Mouse (Mus musculus) embryonic facial prominence, embryonic 11.5 days (tissue): Measurements from ENCODE around the gene Bloc1s3. TPM values are rescaled to one million over a fixed set of nuclear protein-coding genes. Genes with fewer than 3 reads are reported as not detected.

Experiments
- ATAC-seq: fragments of 200-750 bp; cut with Nextera tagmentation; replicated peaks from 2 replicates; pipeline ENCODE4 v1.8.0; 2017; ENCODE audit warnings: low read depth; ENCODE audit not compliant: insufficient number of reproducible peaks, low FRiP score, low TSS enrichment
- DNase-seq: peaks from one replicate; pipeline ENCODE4 v3.0.0-alpha.2; 2015; ENCODE audit warnings: low spot score
- H3K27ac ChIP-seq: fragments of 300-500 bp; sonication (generic); replicated peaks from 2 replicates; pipeline ENCODE4 v1.5.1; 2014; ENCODE audit warnings: mild to moderate bottlenecking, low read depth, low read length, control low read depth
- H3K27me3 ChIP-seq: fragments of 300-500 bp; sonication (generic); 2 replicates; pipeline ENCODE4 v1.6.1; 2014; ENCODE audit warnings: mild to moderate bottlenecking, low read length, moderate library complexity, mixed read lengths; ENCODE audit not compliant: control insufficient read depth, insufficient read depth
- H3K36me3 ChIP-seq: fragments of 300-500 bp; sonication (generic); replicated peaks from 2 replicates; pipeline ENCODE4 v1.6.1; 2014; ENCODE audit warnings: low read depth, mild to moderate bottlenecking, low read length, moderate library complexity, mixed read lengths; ENCODE audit not compliant: control insufficient read depth, insufficient read depth
- H3K4me1 ChIP-seq: fragments of 300-500 bp; sonication (generic); 2 replicates; pipeline ENCODE4 v1.6.1; 2014; ENCODE audit warnings: low read length, mixed read lengths; ENCODE audit not compliant: control insufficient read depth, insufficient read depth
- H3K4me2 ChIP-seq: fragments of 300-500 bp; sonication (generic); 2 replicates; pipeline ENCODE4 v1.6.1; 2014; ENCODE audit warnings: low read depth, mild to moderate bottlenecking, control low read depth, low read length, moderate library complexity
- H3K4me3 ChIP-seq: fragments of 300-500 bp; sonication (generic); 2 replicates; pipeline ENCODE4 v1.5.1; 2014; ENCODE audit warnings: low read depth, low read length, control low read depth
- H3K9ac ChIP-seq: fragments of 300-500 bp; sonication (generic); replicated peaks from 2 replicates; pipeline ENCODE4 v1.6.1; 2014; ENCODE audit warnings: mild to moderate bottlenecking, control low read depth, low read length
- H3K9me3 ChIP-seq: fragments of 300-500 bp; sonication (generic); replicated peaks from 2 replicates; pipeline ENCODE4 v1.6.1; 2016; ENCODE audit warnings: mild to moderate bottlenecking, low read length, inconsistent platforms, mixed read lengths; ENCODE audit not compliant: control insufficient read depth
- WGBS: fragments of 180-500 bp; shearing (Covaris S2); extraction: QIAGEN DNeasy Blood & Tissue Kit; methylation state at CpG from one replicate; pipeline ENCODE4 v1.1.7; 2014; 5-methylcytosine and 5-hydroxymethylcytosine counted together
- polyA plus RNA-seq: library from polyadenylated mRNA; unstranded; fragments of >200 nt; fragmentation: Nextera tagmentation; extraction: Ambion mirVana; gene quantifications from 2 replicates; pipeline ENCODE4 v1.2.1, GENCODE M21; 2014

The Bloc1s3 gene
- polyA plus RNA-seq, 1 experiment from 2014 or later: 2.3 TPM

DNA sequence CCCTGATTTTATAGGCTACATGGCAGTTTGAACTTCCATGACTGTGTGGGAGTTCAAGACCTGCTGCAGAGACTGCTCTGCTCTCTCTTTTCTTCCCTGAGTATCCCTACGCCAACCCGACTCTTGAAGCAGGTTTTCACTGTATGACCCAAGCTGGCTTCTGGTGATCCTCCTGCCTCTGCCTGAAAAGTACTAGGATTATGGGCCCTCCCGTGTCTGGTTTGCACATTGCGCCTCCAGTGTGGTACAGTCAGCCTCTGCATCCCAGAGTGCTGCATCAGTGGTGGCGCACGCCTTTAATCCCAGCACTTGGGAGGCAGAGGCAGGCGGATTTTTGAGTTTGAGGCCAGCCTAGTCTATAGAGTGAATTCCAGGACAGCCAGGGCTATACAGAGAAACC is 1.6 kb upstream of the Bloc1s3 start:
- no peak for ATAC-seq
- Histone ChIP-seq H3K4me1 (no peaks in the 10 kb centered on the region; the same call in 1 of the 2 replicates), H3K27me3 (no peaks in the 10 kb centered on the region), H3K9me3 (no peaks in the 10 kb centered on the region), H3K36me3 (no peaks in the 10 kb centered on the region), H3K4me3 (peak overlapping the region; percentile 77), H3K4me2 (peak overlapping the region; percentile 96), H3K27ac (no peak overlapping the region), H3K9ac (no peak overlapping the region; the same call in 1 of the 2 replicates)
- 96% methylated on average over 7 of the region's 7 CpGs for WGBS
- no peak for DNase-seq

DNA sequence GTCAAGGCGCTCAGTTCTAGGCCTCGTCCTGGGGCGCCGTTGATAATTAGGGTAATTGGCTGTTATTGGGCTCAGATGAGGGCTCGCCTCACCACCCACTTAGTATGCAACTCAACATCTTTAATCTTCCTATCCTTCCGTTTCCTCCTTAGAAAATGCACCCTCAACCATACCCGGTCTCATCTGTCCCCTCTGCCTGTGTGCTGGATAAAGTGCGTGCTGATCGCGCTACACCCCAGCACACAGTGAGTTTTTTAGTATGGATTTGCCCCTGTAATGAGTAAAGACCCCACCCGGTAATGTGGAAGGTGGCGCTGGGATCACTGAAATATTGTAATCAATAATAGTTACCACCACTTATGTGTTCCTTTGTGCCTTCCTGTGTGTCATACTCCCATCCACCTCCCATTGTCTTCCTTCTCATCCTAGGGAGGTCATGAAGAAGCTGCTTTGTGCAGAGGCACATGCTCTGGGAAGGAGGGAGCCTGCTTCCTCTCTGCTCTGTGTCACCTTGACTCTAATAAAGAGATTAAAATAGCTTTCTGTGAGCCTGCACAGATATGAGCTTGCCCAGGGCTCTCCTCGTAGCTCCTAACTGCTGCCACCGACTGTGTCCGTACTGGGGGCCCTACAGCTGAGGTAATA is 879 bp upstream of the Bloc1s3 start:
- WGBS: 11% methylated on average over 15 of the region's 15 CpGs
- no peaks in the 10 kb centered on the region for H3K36me3 ChIP-seq
- no peaks in the 10 kb centered on the region; the same call in 1 of the 2 replicates for H3K4me1 ChIP-seq
- H3K4me3 ChIP-seq: peak overlapping the region; percentile 77
- peak overlapping the region; percentile 87 for H3K9ac ChIP-seq
- ATAC-seq (peak; percentile 5), DNase-seq (no peak)
- peak overlapping the region; percentile 96 for H3K4me2 ChIP-seq
- H3K9me3 ChIP-seq: no peaks in the 10 kb centered on the region
- no peaks in the 10 kb centered on the region for H3K27me3 ChIP-seq
- no peak overlapping the region for H3K27ac ChIP-seq

DNA sequence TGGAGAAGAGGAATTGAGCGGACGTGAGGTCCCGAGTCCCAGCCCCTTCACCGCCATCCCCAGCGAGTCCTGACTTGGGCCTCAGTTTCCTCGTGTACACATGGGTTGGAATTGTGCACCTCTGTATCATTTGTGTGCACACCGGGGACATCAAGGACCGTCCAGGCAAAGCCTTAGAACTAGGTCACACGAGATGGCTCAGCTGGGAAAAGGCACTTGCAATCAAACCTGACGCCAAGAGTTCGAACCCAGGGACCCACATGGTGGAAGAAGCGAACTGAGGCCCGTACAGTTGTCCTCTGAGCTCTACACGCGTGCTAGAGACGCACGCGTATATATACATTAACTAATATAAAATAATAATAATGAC is 570 bp downstream of the Bloc1s3 start:
- WGBS: 4% methylated on average over 18 of the region's 18 CpGs
- Histone ChIP-seq H3K27ac (peak overlapping the region; percentile 17; the same call in 1 of the 2 replicates), H3K9me3 (no peaks in the 10 kb centered on the region), H3K4me3 (peak overlapping the region; percentile 77), H3K4me1 (no peaks in the 10 kb centered on the region; the same call in 1 of the 2 replicates), H3K36me3 (no peaks in the 10 kb centered on the region), H3K27me3 (no peaks in the 10 kb centered on the region), H3K9ac (peak overlapping the region; percentile 77), H3K4me2 (peak overlapping the region; percentile 96)
- ATAC-seq (no peak), DNase-seq (no peak)

DNA sequence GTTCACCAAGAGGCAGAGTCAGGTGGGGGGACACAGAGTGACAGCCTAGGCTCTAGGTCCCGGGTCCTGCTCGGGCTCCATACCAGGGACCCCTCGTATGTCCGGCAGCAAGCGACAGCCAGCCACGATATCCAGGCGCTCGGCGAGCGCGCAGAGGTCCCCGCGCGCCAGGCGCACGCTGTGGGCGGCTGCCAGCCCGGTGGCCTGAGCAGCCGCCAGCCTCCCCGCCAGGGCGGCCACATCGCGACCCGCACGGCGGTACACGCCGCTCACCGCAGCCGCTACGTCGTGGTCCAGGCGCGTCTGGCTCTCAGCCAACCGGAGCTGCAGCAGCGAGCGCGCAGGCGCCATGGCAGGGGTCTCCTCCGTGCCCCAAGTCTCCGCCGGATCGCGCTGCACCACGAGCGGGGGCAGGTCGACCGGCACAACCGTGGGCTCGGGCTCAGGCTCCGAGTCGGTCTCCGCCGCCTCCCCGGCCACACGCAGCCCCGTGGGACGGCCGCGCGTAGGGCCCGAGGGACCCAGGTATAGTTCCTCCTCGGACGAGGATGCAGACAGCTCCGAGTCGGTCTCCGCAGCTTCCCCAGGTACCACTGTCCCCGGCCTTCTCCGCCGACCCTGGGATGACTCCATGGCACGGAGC is 1.1 kb downstream of the Bloc1s3 start:
- H3K27ac ChIP-seq: peak overlapping the region; percentile 17; the same call in 1 of the 2 replicates
- ATAC-seq: peak; percentile 42; the same call in 1 of the 2 replicates
- WGBS: 1% methylated on average over 71 of the region's 71 CpGs
- peak overlapping the region; percentile 77 for H3K9ac ChIP-seq
- no peaks in the 10 kb centered on the region for H3K9me3 ChIP-seq
- H3K4me1 ChIP-seq: no peaks in the 10 kb centered on the region; the same call in 1 of the 2 replicates
- no peaks in the 10 kb centered on the region for H3K27me3 ChIP-seq
- H3K4me3 ChIP-seq: peak overlapping the region; percentile 77
- H3K4me2 ChIP-seq: peak overlapping the region; percentile 96
- H3K36me3 ChIP-seq: no peaks in the 10 kb centered on the region
- peak; percentile 78 for DNase-seq

DNA sequence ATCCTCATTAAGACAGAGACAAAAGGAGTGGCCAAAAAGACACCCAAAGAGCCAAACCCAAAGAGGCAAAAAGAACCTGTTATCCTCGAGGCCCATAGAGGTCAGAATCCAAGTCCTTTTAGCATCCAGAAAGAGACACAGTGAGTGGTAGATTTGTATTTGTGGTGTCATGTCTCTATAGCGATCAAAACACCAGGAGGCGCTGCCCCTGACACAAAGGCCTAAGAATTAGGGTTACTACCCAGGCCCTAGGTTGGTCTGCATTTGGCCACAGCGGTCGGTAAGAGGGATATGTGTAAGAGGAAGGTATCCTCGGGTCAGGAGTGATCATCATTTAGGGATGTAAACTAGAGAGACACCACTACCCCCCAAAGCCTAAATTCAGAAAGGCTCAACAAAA is 1.8 kb downstream of the Bloc1s3 start:
- no peak for ATAC-seq
- peak overlapping the region; percentile 77; the same call in 1 of the 2 replicates for H3K4me3 ChIP-seq
- 21% methylated on average over 6 of the region's 6 CpGs for WGBS

DNA sequence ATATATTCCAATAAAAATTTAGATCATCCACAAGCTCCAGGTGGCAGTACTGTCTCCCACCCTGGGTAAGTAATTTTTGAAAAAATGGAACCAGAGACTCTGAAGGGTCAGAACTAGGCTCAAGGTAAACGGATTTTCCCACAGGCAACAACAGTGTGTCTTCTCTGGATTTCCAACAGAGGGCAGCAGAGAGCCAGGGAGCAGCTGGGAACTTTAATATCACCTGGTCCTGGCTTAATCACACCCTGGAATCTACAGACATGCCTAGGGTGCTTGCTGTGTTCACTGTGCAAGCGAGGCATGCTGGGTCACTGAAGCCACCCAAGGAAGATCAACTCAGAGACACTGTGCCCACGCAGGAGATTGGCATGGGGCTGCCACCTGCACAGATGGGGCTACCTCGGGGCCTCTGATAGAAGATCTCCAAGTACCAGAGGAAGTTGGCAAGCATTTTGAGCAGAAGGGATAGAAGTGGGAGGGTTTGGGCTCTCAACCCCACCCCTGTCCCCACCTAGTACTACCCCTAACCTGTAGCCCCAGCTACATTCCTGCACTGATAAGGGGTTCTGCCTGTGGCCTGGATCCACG is 4.6 kb downstream of the Bloc1s3 start:
- H3K9me3 ChIP-seq: no peaks in the 10 kb centered on the region
- H3K4me3 ChIP-seq: no peak overlapping the region
- H3K36me3 ChIP-seq: no peaks in the 10 kb centered on the region
- H3K9ac ChIP-seq: no peak overlapping the region
- H3K4me1 ChIP-seq: no peaks in the 10 kb centered on the region
- no peak overlapping the region for H3K27ac ChIP-seq
- ATAC-seq (no peak), DNase-seq (peak; percentile 72)
- H3K27me3 ChIP-seq: no peaks in the 10 kb centered on the region
- H3K4me2 ChIP-seq: no peak overlapping the region
- WGBS: 37% methylated on average over 5 of the region's 5 CpGs

More for the DNA sequence above, 1.8 kb downstream of the Bloc1s3 start:
- no peaks in the 10 kb centered on the region for H3K36me3 ChIP-seq
- H3K4me2 ChIP-seq: no peak overlapping the region; the same call in 1 of the 2 replicates
- no peaks in the 10 kb centered on the region; the same call in 1 of the 2 replicates for H3K4me1 ChIP-seq
- DNase-seq: peak; percentile 36
- no peaks in the 10 kb centered on the region for H3K27me3 ChIP-seq
- peak overlapping the region; percentile 77; the same call in 1 of the 2 replicates for H3K9ac ChIP-seq
- H3K27ac ChIP-seq: no peak overlapping the region
- no peaks in the 10 kb centered on the region for H3K9me3 ChIP-seq

DNA sequence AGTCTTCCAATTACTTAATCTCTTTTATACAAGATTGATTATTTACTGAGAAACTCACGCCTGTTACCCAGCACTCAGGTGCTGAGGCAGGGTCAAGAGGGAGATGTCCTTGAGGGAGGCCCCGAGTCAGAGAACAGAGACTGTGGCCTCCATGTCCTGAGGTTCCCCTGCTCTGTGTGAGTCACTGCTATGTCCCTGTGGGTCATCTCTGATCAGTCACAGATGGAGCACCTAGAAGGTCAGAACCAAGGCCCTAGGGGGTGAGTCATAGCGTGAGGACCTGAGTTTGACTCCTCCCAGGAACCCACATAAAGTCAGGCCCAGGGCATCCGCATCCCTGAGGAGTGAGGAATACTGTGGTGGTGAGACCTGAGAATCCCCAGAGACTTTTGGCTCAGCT is 6.5 kb downstream of the Bloc1s3 start:
- H3K9ac ChIP-seq: no peak overlapping the region
- no peaks in the 10 kb centered on the region for H3K36me3 ChIP-seq
- H3K4me2 ChIP-seq: no peak overlapping the region
- WGBS: 61% methylated on average over 4 of the region's 4 CpGs
- H3K9me3 ChIP-seq: no peaks in the 10 kb centered on the region
- no peak overlapping the region for H3K4me3 ChIP-seq
- ATAC-seq (no peak), DNase-seq (no peak)
- H3K4me1 ChIP-seq: no peaks in the 10 kb centered on the region
- H3K27ac ChIP-seq: no peak overlapping the region
- no peaks in the 10 kb centered on the region for H3K27me3 ChIP-seq
